ENCODE assay signal across 8 mouse cellular contexts in genomic region chr6:95484183-95484818, GRCm38 (mm10).
DNase-seq lines count a peak whose midpoint lies in the region; ATAC-seq and TF ChIP-seq lines count a peak whose summit lies in the region.

No protein-coding gene starts in this region.

- peak; percentile 66 for TF ChIP-seq CTCF in liver, postnatal 0 days (IDR thresholded peaks at IDR 0.05; ENCODE audit: low read depth)

- WGBS in heart, embryonic 12.5 days: 59% methylated on average over 7 of the region's 7 CpGs
- 50% methylated on average over 7 of the region's 7 CpGs for WGBS in kidney, embryonic 16.5 days
- WGBS in liver, postnatal 0 days (ENCODE audit: insufficient replicate concordance): 73% methylated on average over 7 of the region's 7 CpGs

- peak; percentile 28 for DNase-seq in thymus, postnatal 0 days (ENCODE audit: low spot score)
- no peak for DNase-seq in thymus, postnatal 10 days (ENCODE audit: low spot score in 2 of 2)
- peak; percentile 19 for DNase-seq in liver, postnatal 0 days
- DNase-seq in retina, postnatal 1 day: peak; percentile 82

- no peaks in the 10 kb centered on the region for H3K4me1 ChIP-seq in heart, embryonic 12.5 days (replicated peaks)
- no peaks in the 10 kb centered on the region for H3K4me1 ChIP-seq in kidney, embryonic 16.5 days (ENCODE audit: insufficient read depth, low read length)
- H3K4me1 ChIP-seq in liver, postnatal 0 days (ENCODE audit: insufficient read depth): no peaks in the 10 kb centered on the region

- no peak overlapping the region for H3K27ac ChIP-seq in heart, embryonic 12.5 days (ENCODE audit: poor library complexity, severe bottlenecking)
- no peak overlapping the region for H3K27ac ChIP-seq in kidney, embryonic 16.5 days (ENCODE audit: low read length)
- H3K27ac ChIP-seq in liver, postnatal 0 days (ENCODE audit: low read depth): no peak overlapping the region

- peaks cover 4% of the 10 kb centered on the region for H3K9me3 ChIP-seq in heart, embryonic 12.5 days (replicated peaks)
- H3K9me3 ChIP-seq in kidney, embryonic 16.5 days (ENCODE audit: low read length): no peaks in the 10 kb centered on the region
- H3K9me3 ChIP-seq in liver, postnatal 0 days (ENCODE audit: low read length): no peaks in the 10 kb centered on the region

- no peaks in the 10 kb centered on the region for H3K27me3 ChIP-seq in heart, embryonic 12.5 days (replicated peaks)
- H3K27me3 ChIP-seq in kidney, embryonic 16.5 days (ENCODE audit: insufficient read depth, low read length): no peaks in the 10 kb centered on the region
- H3K27me3 ChIP-seq in liver, postnatal 0 days (ENCODE audit: insufficient read depth, low read length): no peaks in the 10 kb centered on the region

- H3K9ac ChIP-seq in heart, embryonic 12.5 days: no peak overlapping the region
- no peak overlapping the region for H3K9ac ChIP-seq in kidney, embryonic 16.5 days (replicated peaks; ENCODE audit: low read length)
- H3K9ac ChIP-seq in liver, postnatal 0 days (replicated peaks): no peak overlapping the region

- TF ChIP-seq EP300 in liver, postnatal 0 days (IDR thresholded peaks at IDR 0.05; ENCODE audit: low read depth): no peak

- no peak overlapping the region for H3K4me3 ChIP-seq in heart, embryonic 12.5 days
- H3K4me3 ChIP-seq in kidney, embryonic 16.5 days (ENCODE audit: low read length): no peak overlapping the region
- no peak overlapping the region for H3K4me3 ChIP-seq in liver, postnatal 0 days (ENCODE audit: low read depth, low read length)

- H3K4me2 ChIP-seq in heart, embryonic 12.5 days: no peak overlapping the region
- no peak overlapping the region for H3K4me2 ChIP-seq in kidney, embryonic 16.5 days (replicated peaks; ENCODE audit: low read depth, low read length)
- H3K4me2 ChIP-seq in liver, postnatal 0 days (ENCODE audit: low read depth, low read length): no peak overlapping the region

- H3K36me3 ChIP-seq in heart, embryonic 12.5 days: peaks cover 6% of the 10 kb centered on the region
- peaks cover 11% of the 10 kb centered on the region; the same call in 1 of the 2 replicates for H3K36me3 ChIP-seq in kidney, embryonic 16.5 days (ENCODE audit: insufficient read depth, low read length)
- H3K36me3 ChIP-seq in liver, postnatal 0 days (replicated peaks; ENCODE audit: insufficient read depth, low read length): peaks cover 4% of the 10 kb centered on the region; the same call in 1 of the 2 replicates

- peak; percentile 67; the same call in 1 of the 2 replicates for ATAC-seq in common myeloid progenitor, adult 5-6 weeks (replicated peaks; ENCODE audit: low read depth, poor library complexity, severe bottlenecking)
- ATAC-seq in heart, embryonic 12.5 days (ENCODE audit: insufficient number of reproducible peaks, low FRiP score): 0 out of 2 replicates have a peak, but pooled peaks have one; percentile 39
- ATAC-seq in kidney, embryonic 16.5 days (ENCODE audit: low FRiP score, low TSS enrichment): peak; percentile 84
- ATAC-seq in liver, postnatal 0 days: no peak
- no peak for ATAC-seq in erythroblast, adult 5-6 weeks (replicated peaks; ENCODE audit: low FRiP score, poor library complexity, severe bottlenecking)

Comparison
In these comparisons a context has a peak if more than half of its experiments do, and no peak if none do; other contexts are left out.
1. DNase-seq: peak in thymus, postnatal 0 days (single experiment), liver, postnatal 0 days (single experiment) and retina, postnatal 1 day (single experiment); none in thymus, postnatal 10 days (0 of 2).
2. ATAC-seq: peak in common myeloid progenitor, adult 5-6 weeks (single experiment), heart, embryonic 12.5 days (single experiment) and kidney, embryonic 16.5 days (single experiment); none in liver, postnatal 0 days (single experiment) and erythroblast, adult 5-6 weeks (single experiment).